Mouse (Mus musculus) spleen, adult 2 months (tissue): ENCODE data around the gene Lsm4. TPM values are rescaled to one million over a fixed set of nuclear protein-coding genes. Genes with fewer than 3 reads are reported as not detected.

Experiments
- DNase-seq, 2 experiments: peaks; one replicate each; pipeline versions ENCODE4 v3.0.0 to v3.0.0-alpha.2; 2012 to 2021; ENCODE audit warnings: low spot score in 2 of 2, low read depth in 1 of 2
- H3K27ac ChIP-seq: fragments of 200-500 bp; 2 replicates; pipeline ENCODE4 v1.5.1; 2012; ENCODE audit warnings: low read length, inconsistent platforms; ENCODE audit not compliant: insufficient read depth
- H3K27me3 ChIP-seq: fragments of 200-500 bp; 2 replicates; pipeline ENCODE4 v1.6.1; 2012; ENCODE audit warnings: mild to moderate bottlenecking, moderate library complexity, low read length, inconsistent platforms; ENCODE audit not compliant: control insufficient read depth, insufficient read depth
- H3K36me3 ChIP-seq: fragments of 200-500 bp; 2 replicates; pipeline ENCODE4 v1.6.1; 2012; ENCODE audit warnings: mild to moderate bottlenecking, low read length, inconsistent platforms; ENCODE audit not compliant: control insufficient read depth, insufficient read depth
- H3K4me1 ChIP-seq: fragments of 200-500 bp; 2 replicates; pipeline ENCODE4 v1.6.1; 2011; ENCODE audit warnings: inconsistent platforms; ENCODE audit not compliant: control insufficient read depth, insufficient read depth, insufficient read length
- H3K4me3 ChIP-seq: fragments of 200-500 bp; 2 replicates; pipeline ENCODE4 v1.5.1; 2011; ENCODE audit warnings: mild to moderate bottlenecking, inconsistent platforms; ENCODE audit not compliant: insufficient read depth, insufficient read length; ENCODE audit errors: extremely low read depth
- CTCF ChIP-seq: fragments of 200-500 bp; IDR thresholded peaks from 2 replicates; pipeline ENCODE4 v1.5.1; 2011; ENCODE audit warnings: mild to moderate bottlenecking, inconsistent platforms; ENCODE audit not compliant: insufficient read depth, insufficient read length, insufficient replicate concordance; ENCODE audit errors: extremely low read depth
- POLR2A ChIP-seq: fragments of 200-500 bp; IDR thresholded peaks from 2 replicates; pipeline ENCODE4 v1.6.1; 2011; ENCODE audit warnings: low read depth, low read length, inconsistent platforms
- WGBS: fragments of 180-500 bp; shearing (Covaris S2); methylation state at CpG from one replicate; pipeline ENCODE4 v1.1.7; 2018; 5-methylcytosine and 5-hydroxymethylcytosine counted together
- polyA plus RNA-seq: library from polyadenylated mRNA; depleted of rRNA; stranded (reverse); fragments of >200 nt; gene quantifications from 2 replicates; pipeline ENCODE4 v1.2.3, GENCODE M21; 2012

Lsm4 gene
- polyA plus RNA-seq, 1 experiment = 109 TPM

DNA sequence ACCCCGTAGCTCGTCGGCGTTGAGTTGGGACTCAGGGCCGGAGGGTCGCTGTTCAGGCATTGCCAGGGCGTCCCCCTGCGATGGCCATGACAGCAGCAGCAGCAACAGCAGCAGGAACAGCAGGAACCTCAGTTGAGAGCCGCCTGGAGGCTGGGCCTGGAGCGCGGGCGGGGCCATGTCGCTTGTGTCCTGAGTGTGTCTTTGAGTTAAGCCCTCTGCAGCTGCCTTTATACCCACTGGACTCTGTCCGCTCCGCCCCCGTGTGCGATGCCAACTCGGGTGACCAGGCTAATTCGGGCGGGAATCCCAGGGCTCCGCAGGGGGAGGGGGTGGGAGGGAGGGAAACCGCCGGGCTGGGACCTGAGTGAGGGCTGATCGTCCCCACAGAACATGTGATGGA lies 41.6 kb upstream of the Lsm4 start:
- H3K36me3 ChIP-seq = no peaks in the 10 kb centered on the region
- no peak for TF ChIP-seq POLR2A
- no peak for TF ChIP-seq CTCF
- peak overlapping the region; percentile 4; the same call in 1 of the 2 replicates for H3K27ac ChIP-seq
- H3K4me3 ChIP-seq = no peak overlapping the region
- WGBS = 18% methylated on average over 24 of the region's 24 CpGs
- H3K27me3 ChIP-seq = no peaks in the 10 kb centered on the region
- DNase-seq = no peak
- H3K4me1 ChIP-seq = peaks cover 29% of the 10 kb centered on the region

DNA sequence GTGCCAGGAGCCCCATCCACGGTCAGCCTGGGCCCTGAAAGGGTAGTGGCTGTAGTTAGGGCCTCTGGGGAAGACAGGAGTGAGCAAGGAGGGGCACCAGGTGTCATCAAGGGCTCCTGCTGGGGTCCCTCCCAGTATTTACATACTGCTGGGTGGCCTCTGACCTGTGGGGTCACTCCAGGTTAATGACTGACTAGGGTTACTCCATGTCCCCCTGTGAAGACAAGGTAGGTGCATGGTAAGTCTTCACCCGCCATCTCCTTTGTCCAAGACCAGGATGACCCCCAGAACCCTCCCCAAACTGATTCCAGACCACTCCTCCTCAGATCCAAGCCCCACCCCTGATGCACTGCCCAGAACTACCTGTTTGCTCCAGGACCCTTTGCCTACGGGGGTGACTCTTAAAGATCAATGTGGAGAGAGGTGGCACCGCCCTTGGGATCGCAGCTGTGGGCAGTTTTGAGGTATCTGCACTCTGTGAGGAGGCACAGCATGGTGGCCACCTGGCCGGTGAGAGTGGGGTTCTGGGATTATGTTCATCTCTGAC lies 40.6 kb upstream of the Lsm4 start, which contains the start of gene Gdf15:
Gdf15 (minus strand) TSS at position 111 of the 547 bp plus-strand sequence.
- Histone ChIP-seq H3K4me1 (peaks cover 36% of the 10 kb centered on the region), H3K27ac (peak within 1 kb of the TSS; percentile 4; the same call in 1 of the 2 replicates), H3K36me3 (no peaks in the 10 kb centered on the region), H3K27me3 (no peaks in the 10 kb centered on the region), H3K4me3 (no peak within 1 kb of the TSS)
- 94% methylated on average over 6 of the region's 6 CpGs for WGBS
- TF ChIP-seq POLR2A (no peak), CTCF (no peak)
- no peak for DNase-seq

DNA sequence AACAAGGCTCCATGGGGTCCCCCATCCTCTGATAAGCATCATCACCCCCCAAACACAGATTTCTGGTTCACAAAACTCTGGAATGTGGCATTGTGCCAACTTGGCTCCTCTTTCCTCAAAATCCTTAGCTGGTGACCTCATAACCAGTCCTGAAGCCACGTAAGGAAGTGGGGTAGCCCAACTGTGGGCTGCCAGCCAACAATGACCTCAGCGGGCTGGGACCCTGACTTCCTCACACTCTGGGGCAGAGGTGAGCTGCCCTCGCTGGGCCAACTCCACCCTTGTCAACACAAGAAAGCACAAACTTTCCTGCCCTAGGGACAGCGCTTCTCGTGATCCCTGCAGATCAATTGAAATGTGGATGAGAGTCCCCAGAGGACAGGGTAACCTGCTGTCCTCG lies 39.0 kb upstream of the Lsm4 start:
- H3K36me3 ChIP-seq = no peaks in the 10 kb centered on the region
- H3K4me3 ChIP-seq = no peak overlapping the region
- peaks cover 36% of the 10 kb centered on the region for H3K4me1 ChIP-seq
- TF ChIP-seq POLR2A = no peak
- TF ChIP-seq CTCF = no peak
- WGBS = 37% methylated on average over 6 of the region's 6 CpGs
- no peaks in the 10 kb centered on the region for H3K27me3 ChIP-seq
- H3K27ac ChIP-seq = no peak overlapping the region
- DNase-seq = no peak

DNA sequence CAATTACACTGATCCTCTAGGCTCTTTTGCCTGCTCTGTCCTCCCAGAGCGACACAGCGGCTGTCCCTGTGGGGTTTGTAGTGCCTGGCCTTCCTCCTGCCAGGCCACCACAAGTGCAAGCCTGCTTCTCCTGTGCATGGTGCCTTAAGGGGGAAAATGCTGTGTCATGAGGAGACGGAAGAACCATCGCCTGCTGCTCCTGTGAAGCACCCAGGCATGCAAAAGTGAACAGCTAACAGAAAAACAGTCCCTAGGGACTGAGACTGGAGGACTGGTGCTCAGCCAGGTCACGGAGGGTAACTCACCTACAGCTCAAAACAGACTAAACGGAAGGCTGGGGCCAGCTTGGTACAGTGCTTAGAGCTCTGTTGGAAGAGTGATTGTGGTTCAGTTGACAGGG lies 37.5 kb upstream of the Lsm4 start:
- TF ChIP-seq POLR2A (no peak), CTCF (no peak)
- Histone ChIP-seq H3K27me3 (no peaks in the 10 kb centered on the region), H3K27ac (peak overlapping the region; percentile 51), H3K4me3 (no peak overlapping the region), H3K4me1 (peaks cover 32% of the 10 kb centered on the region), H3K36me3 (no peaks in the 10 kb centered on the region)
- peak in 1 of 2 experiments; percentile 68 for DNase-seq
- WGBS = 15% methylated on average over 6 of the region's 6 CpGs

DNA sequence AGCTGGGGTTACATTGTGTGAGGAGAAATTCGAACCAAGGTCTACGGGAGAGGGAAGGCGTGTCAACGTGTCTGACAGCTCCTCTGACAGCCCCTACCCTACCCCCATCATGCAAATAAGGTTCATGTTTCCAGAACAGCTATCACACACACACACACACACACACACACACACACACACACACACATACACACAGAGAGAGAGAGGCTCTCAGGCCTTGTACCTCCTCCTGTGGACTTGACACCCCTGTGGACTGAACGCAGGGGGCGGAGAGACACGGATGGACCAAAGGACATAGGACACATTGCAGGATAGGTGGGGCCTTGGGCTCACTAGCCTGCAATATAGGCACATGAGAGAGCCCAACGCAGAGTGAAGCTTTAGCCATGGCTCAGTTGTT lies 36.2 kb upstream of the Lsm4 start:
- DNase-seq = no peak
- no peaks in the 10 kb centered on the region for H3K36me3 ChIP-seq
- 59% methylated on average over 8 of the region's 8 CpGs for WGBS
- no peak overlapping the region for H3K4me3 ChIP-seq
- H3K4me1 ChIP-seq = peaks cover 29% of the 10 kb centered on the region
- H3K27ac ChIP-seq = no peak overlapping the region
- H3K27me3 ChIP-seq = no peaks in the 10 kb centered on the region
- no peak for TF ChIP-seq CTCF
- TF ChIP-seq POLR2A = no peak

DNA sequence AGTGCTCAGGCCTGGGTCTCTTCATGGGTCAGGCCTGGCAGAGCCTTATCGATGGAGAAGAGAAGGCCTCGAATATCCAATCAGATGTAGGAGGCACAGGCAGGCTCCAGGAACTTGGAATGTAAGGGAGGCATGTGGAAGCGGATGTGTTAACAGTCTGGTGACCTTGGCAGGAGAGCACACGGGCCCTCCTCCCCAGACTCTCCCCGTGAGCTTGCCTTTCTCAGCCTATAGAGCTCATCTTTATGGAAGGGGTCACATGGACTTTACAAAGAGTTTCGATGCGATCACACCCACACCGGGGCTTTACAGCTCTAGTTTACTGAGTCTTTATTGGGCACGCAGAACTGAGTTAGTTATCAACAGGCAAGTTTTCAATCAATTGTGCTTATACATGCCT lies 34.3 kb upstream of the Lsm4 start:
- no peak for TF ChIP-seq POLR2A
- no peak for TF ChIP-seq CTCF
- DNase-seq = no peak
- WGBS = 88% methylated on average over 9 of the region's 9 CpGs

DNA sequence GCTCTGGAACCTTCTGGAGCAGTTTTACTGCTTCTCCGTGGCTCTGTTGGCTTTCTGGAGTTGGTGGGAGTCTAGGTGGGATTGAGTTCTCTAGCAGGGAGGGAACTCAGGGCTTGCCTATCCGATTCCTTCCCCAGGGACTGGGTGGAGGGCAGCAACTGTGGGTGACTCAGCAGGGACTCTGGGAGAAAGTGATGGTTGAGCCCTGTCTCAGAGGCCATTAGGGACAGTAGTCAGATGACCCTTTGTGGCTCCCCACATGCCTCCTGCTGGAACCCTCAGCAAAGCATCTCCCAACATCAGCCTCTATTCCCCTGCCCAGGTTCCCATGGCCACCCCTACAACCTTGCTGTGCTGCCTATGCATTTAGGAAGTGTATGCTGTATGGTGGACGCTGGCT lies 30.0 kb upstream of the Lsm4 start:
- Histone ChIP-seq H3K27ac (no peak overlapping the region), H3K27me3 (no peaks in the 10 kb centered on the region), H3K4me3 (no peak overlapping the region), H3K4me1 (no peaks in the 10 kb centered on the region), H3K36me3 (no peaks in the 10 kb centered on the region)
- TF ChIP-seq POLR2A (no peak), CTCF (no peak)
- WGBS = 83% methylated on average over 3 of the region's 3 CpGs
- no peak for DNase-seq

More for the DNA sequence above, 34.3 kb upstream of the Lsm4 start:
- Histone ChIP-seq H3K27me3 (no peaks in the 10 kb centered on the region), H3K27ac (no peak overlapping the region), H3K4me1 (peaks cover 29% of the 10 kb centered on the region), H3K4me3 (no peak overlapping the region), H3K36me3 (no peaks in the 10 kb centered on the region)
